1 mouse cellular context compared by ENCODE assay signal in the genomic region with DNA sequence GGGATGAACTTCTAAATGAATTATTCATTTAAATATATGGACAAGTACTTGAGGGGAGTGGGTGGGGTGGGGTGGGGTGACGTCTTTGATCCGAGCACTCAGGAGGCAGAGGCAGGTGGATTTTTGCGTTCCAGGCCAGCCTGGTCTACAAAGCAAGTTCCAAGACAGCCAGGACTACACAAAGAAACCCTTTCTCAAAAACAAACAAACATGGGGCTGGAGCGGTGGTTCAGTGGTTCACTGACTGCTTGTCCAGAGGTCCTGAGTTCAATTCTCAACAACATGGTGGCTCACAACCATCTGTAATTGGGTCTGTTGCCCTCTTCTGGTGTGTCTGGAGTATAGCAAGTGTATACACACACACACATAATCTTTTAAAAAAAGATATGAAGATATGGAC.
TF ChIP-seq lines count a peak whose summit lies in the region.

No protein-coding gene starts in this region.

TF ChIP-seq in MEL, 35 proteins besides CTCF, POLR2A, EP300 and RAD21:
- TF ChIP-seq TCF12 (IDR thresholded peaks at IDR 0.05; ENCODE audit: low read depth, low read length) (0 out of 2 replicates have a peak, but pooled peaks have one; percentile 12), MEF2A (IDR thresholded peaks at IDR 0.05; ENCODE audit: extremely low read depth, insufficient replicate concordance, low read depth, low read length, poor library complexity, severe bottlenecking) (no peak), MYB (IDR thresholded peaks at IDR 0.05; ENCODE audit: low read depth, low read length) (no peak), POLR2AphosphoS5 (IDR thresholded peaks at IDR 0.05; ENCODE audit: borderline replicate concordance, low read depth, low read length) (no peak)
TF ChIP-seq in MEL: peak in this region for 1.
